Mouse (Mus musculus) intestine, embryonic 16.5 days (tissue): ENCODE results near the gene Sema4d. TPM values are rescaled to one million over a fixed set of nuclear protein-coding genes. Genes with fewer than 3 reads are reported as not detected.
"Not testable (repeated sequence)": the region's sequence is repeated elsewhere in the genome, so short reads cannot be mapped to it uniquely, and the experiment has no call there.

ENCODE experiments used
- ATAC-seq: fragments of 200-750 bp; cut with Nextera tagmentation; 2 replicates; pipeline ENCODE4 v1.8.0; 2017; ENCODE audit warnings: moderate TSS enrichment, moderate library complexity
- H3K27ac ChIP-seq: fragments of 300-500 bp; sonication (generic); 2 replicates; pipeline ENCODE4 v1.5.1; 2014; ENCODE audit warnings: mild to moderate bottlenecking, low read length
- H3K27me3 ChIP-seq: fragments of 300-500 bp; sonication (generic); replicated peaks from 2 replicates; pipeline ENCODE4 v1.6.1; 2014; ENCODE audit warnings: low read length, control low read depth, mixed read lengths; ENCODE audit not compliant: control insufficient read depth, insufficient read depth
- H3K36me3 ChIP-seq: fragments of 300-500 bp; sonication (generic); 2 replicates; pipeline ENCODE4 v1.6.1; 2014; ENCODE audit warnings: low read length, control low read depth; ENCODE audit not compliant: control insufficient read depth, insufficient read depth
- H3K4me1 ChIP-seq: fragments of 300-500 bp; sonication (generic); 2 replicates; pipeline ENCODE4 v1.6.1; 2014; ENCODE audit warnings: low read length, control low read depth, mixed read lengths; ENCODE audit not compliant: control insufficient read depth, insufficient read depth
- H3K4me2 ChIP-seq: fragments of 300-500 bp; sonication (generic); 2 replicates; pipeline ENCODE4 v1.6.1; 2014; ENCODE audit warnings: low read depth, low read length, control low read depth
- H3K4me3 ChIP-seq: fragments of 300-500 bp; sonication (generic); 2 replicates; pipeline ENCODE4 v1.5.1; 2014; ENCODE audit warnings: mild to moderate bottlenecking, low read length
- H3K9ac ChIP-seq: fragments of 300-500 bp; sonication (generic); 2 replicates; pipeline ENCODE4 v1.6.1; 2014; ENCODE audit warnings: low read depth, low read length
- H3K9me3 ChIP-seq: fragments of 300-500 bp; sonication (generic); 2 replicates; pipeline ENCODE4 v1.6.1; 2016; ENCODE audit warnings: low read length, control low read depth; ENCODE audit not compliant: control insufficient read depth
- WGBS: fragments of 180-500 bp; shearing (Covaris S2); extraction: QIAGEN DNeasy Blood & Tissue Kit; methylation state at CpG from one replicate; pipeline ENCODE4 v1.1.7; 2014; 5-methylcytosine and 5-hydroxymethylcytosine counted together
- polyA plus RNA-seq: library from polyadenylated mRNA; unstranded; fragments of >200 nt; fragmentation: Nextera tagmentation; extraction: Ambion mirVana; gene quantifications from 2 replicates; pipeline ENCODE4 v1.2.1, GENCODE M21; 2015

Sema4d gene
- polyA plus RNA-seq, result 5.7 and 5.9 TPM in 2 replicates

GRCm38 (mm10) chr13:51793425-51793891, at the start of gene Sema4d:
Gene Sema4d (minus strand): TSS chr13:51793747.
- Histone ChIP-seq H3K9me3 (no peaks in the 10 kb centered on the region), H3K4me3 (peak within 1 kb of the TSS; percentile 84), H3K36me3 (no peaks in the 10 kb centered on the region), H3K27ac (peak within 1 kb of the TSS; percentile 20), H3K9ac (peak within 1 kb of the TSS; percentile 78), H3K27me3 (no peaks in the 10 kb centered on the region; the same call in 1 of the 2 replicates), H3K4me2 (peak within 1 kb of the TSS; percentile 97), H3K4me1 (0 out of 2 replicates have a peak, but pooled peaks cover 2% of the 10 kb centered on the region)
- WGBS, result under 1% methylated on average over 43 of the region's 52 CpGs
- peak; percentile 76 for ATAC-seq

DNA sequence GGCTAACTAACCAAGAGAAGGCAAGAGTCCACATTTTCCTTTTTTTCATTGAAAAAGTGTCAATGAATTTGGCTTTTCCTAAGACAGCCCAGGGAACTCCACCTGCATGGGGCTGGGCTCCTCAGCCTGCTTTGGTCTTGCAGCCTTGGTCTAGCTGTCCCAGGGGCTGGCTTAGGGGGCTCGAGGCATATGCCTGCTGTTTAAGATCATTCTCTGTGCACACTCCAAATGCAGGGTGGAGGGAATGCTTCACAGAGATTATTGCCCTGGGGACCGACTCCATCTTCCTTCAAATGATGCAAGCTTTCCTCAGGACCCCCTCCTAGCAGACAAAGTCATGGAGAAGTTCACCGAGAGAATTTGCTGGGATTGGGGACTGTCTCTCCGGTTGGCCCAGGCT, 49.8 kb upstream of the Sema4d start:
- WGBS, result 66% methylated on average over 4 of the region's 4 CpGs

GRCm38 (mm10) chr13:51842773-51843172, 49.2 kb upstream of the Sema4d start:
- no peaks in the 10 kb centered on the region for H3K9me3 ChIP-seq
- H3K9ac ChIP-seq, result 0 out of 2 replicates have a peak overlapping the region, but pooled peaks have one; percentile 6
- WGBS, result 27% methylated on average over 12 of the region's 12 CpGs
- no peaks in the 10 kb centered on the region for H3K36me3 ChIP-seq
- H3K4me1 ChIP-seq, result peaks cover 16% of the 10 kb centered on the region
- H3K4me3 ChIP-seq, result no peak overlapping the region
- peak overlapping the region; percentile 33; the same call in 1 of the 2 replicates for H3K4me2 ChIP-seq
- ATAC-seq, result no peak
- no peak overlapping the region for H3K27ac ChIP-seq
- H3K27me3 ChIP-seq, result peaks cover 5% of the 10 kb centered on the region

More for the DNA sequence above, 49.8 kb upstream of the Sema4d start:
- H3K9ac ChIP-seq, result no peak overlapping the region
- H3K9me3 ChIP-seq, result no peaks in the 10 kb centered on the region
- no peaks in the 10 kb centered on the region for H3K36me3 ChIP-seq
- ATAC-seq, result no peak
- no peak overlapping the region for H3K4me3 ChIP-seq
- peaks cover 5% of the 10 kb centered on the region for H3K27me3 ChIP-seq
- no peak overlapping the region for H3K4me2 ChIP-seq
- no peak overlapping the region for H3K27ac ChIP-seq
- peaks cover 16% of the 10 kb centered on the region for H3K4me1 ChIP-seq

DNA sequence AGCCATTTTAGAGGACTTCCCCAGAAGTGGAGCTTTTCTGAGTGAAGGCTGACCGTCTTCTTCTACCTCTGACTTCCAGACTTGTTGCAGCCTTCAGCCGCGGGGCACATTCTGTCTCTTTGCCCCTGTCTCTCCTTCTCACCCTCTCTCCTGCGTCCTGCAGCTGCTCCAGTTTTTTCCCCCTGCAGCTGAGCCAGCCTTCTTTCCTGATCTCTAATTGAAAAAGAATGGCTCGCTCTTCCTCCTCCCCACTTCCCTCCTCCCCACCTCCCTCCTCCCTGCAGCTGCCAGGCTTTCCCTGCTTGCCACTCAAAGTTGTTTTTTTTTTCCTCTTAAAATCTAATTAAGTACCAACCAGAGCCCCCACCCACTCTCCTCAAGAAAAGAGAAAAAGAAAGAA, 48.6 kb upstream of the Sema4d start:
- Histone ChIP-seq H3K9ac (no peak overlapping the region), H3K4me3 (no peak overlapping the region), H3K36me3 (no peaks in the 10 kb centered on the region), H3K27ac (no peak overlapping the region), H3K9me3 (no peaks in the 10 kb centered on the region), H3K27me3 (peaks cover 5% of the 10 kb centered on the region), H3K4me2 (peak overlapping the region; percentile 33; the same call in 1 of the 2 replicates), H3K4me1 (peaks cover 16% of the 10 kb centered on the region)
- WGBS, result 33% methylated on average over 5 of the region's 5 CpGs
- no peak for ATAC-seq

DNA sequence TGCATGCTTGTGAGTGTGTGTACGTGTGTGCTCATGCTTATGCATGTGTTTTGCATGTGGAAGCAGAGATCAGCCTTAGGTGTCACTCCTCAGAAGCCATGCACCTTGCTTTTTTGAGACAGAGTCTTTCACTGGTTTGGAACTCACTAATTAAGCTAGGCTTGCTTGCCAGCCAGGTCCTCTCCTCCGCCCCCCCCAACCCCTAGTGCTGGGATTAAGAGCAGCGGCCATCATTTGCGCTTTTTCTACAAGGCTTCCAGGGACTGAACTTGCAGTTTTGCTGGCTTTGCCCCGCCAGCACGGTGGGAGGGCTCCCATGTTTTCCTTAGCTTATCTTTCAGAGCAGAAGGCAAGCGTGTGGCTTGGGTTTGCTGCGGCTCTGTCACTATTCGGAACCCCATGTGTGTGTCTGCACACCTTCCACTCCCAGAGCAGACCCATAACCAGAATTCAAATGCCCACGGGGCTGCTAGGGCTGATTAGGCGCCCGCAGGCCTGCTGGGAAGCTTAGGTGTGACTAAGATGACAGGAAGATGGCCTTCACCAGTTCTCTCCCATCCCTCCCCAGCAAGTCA, 48.1 kb upstream of the Sema4d start:
- Histone ChIP-seq H3K4me1 (peaks cover 16% of the 10 kb centered on the region), H3K4me3 (no peak overlapping the region), H3K4me2 (no peak overlapping the region), H3K27me3 (peaks cover 5% of the 10 kb centered on the region), H3K36me3 (no peaks in the 10 kb centered on the region), H3K9ac (no peak overlapping the region), H3K27ac (no peak overlapping the region), H3K9me3 (no peaks in the 10 kb centered on the region)
- ATAC-seq, result no peak
- WGBS, result 42% methylated on average over 12 of the region's 12 CpGs

DNA sequence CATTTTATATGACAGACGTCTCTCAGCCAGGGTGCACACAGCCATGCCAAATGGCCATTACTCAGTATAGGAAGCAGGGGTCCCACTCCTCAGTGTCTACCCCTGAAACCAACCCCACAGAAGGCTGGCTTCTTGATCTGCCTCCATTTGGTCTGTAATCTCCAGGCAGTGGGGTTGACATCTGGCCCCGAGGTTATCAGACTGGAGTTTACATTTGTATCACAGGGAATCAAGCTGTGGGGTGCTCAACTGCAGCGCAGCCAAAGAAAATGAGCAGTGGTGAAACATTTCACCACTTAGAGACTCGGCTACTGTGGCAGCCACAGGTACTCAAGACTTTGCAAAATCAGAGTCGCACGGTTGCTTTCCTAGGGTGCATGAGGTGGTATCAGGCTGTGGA, 47.2 kb upstream of the Sema4d start:
- no peaks in the 10 kb centered on the region for H3K36me3 ChIP-seq
- no peak overlapping the region for H3K27ac ChIP-seq
- no peak overlapping the region for H3K4me2 ChIP-seq
- H3K27me3 ChIP-seq, result peaks cover 5% of the 10 kb centered on the region
- no peak for ATAC-seq
- H3K9me3 ChIP-seq, result no peaks in the 10 kb centered on the region
- no peak overlapping the region for H3K9ac ChIP-seq
- no peak overlapping the region for H3K4me3 ChIP-seq
- H3K4me1 ChIP-seq, result peaks cover 16% of the 10 kb centered on the region
- WGBS, result 57% methylated on average over 6 of the region's 6 CpGs

DNA sequence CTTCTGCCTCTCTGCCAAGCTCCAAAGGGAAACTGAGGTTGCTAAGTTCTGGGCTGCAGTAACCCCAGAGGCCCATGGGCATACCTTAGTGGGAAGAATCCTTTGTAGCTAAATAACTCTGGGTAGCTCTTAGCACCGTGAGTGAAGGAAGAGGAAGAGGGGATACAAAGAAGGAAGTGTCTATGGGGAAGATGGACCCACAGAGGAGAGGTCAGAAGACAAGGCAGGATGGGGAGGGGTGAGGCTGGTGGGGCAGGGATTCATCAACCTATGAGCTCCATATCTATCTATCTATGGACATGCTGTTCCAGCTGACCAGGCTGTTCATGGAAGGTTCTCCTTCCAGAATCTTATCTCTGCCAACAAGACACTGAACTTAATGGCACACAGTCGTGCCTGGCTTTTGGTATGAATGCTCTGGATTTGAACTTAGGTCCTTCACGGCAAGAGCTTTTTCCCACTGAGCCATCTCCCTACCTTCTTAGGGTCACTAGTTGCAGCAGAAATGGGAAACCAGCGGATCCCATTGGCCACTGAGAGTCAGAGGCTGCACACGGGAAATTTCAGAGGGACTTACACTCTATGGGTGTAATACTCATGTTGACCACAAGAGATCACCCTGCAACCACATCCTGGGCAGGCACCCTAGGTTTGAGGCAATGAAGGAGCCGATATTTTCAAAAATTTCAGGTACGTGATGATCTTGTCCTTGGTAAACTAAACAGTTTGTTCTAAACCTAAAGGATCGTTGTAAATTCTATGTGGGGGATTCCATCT, 45.9 kb upstream of the Sema4d start:
- ATAC-seq, result peak; percentile 49; the same call in 1 of the 2 replicates
- Histone ChIP-seq H3K4me2 (no peak overlapping the region), H3K9me3 (no peaks in the 10 kb centered on the region), H3K9ac (no peak overlapping the region), H3K4me1 (peaks cover 11% of the 10 kb centered on the region), H3K36me3 (no peaks in the 10 kb centered on the region), H3K27ac (no peak overlapping the region), H3K4me3 (no peak overlapping the region), H3K27me3 (peaks cover 5% of the 10 kb centered on the region)
- WGBS, result 17% methylated on average over 8 of the region's 8 CpGs

- Histone ChIP-seq H3K36me3 (no peaks in the 10 kb centered on the region), H3K4me1 (peaks cover 10% of the 10 kb centered on the region), H3K9me3 (no peaks in the 10 kb centered on the region), H3K4me3 (no peak overlapping the region), H3K9ac (no peak overlapping the region), H3K27me3 (peaks cover 5% of the 10 kb centered on the region; the same call in 1 of the 2 replicates), H3K4me2 (no peak overlapping the region), H3K27ac (no peak overlapping the region)
- 34% methylated on average over 5 of the region's 5 CpGs for WGBS
- ATAC-seq, result no peak
These were observed 43.9 kb upstream of the Sema4d start for GRCm38 (mm10) chr13:51837402-51837801.

GRCm38 (mm10) chr13:51835208-51835607, 41.7 kb upstream of the Sema4d start:
- not testable (repeated sequence) for ATAC-seq, H3K9ac ChIP-seq, H3K27ac ChIP-seq, H3K36me3 ChIP-seq, H3K9me3 ChIP-seq, H3K4me3 ChIP-seq, H3K27me3 ChIP-seq, H3K4me2 ChIP-seq, H3K4me1 ChIP-seq
- WGBS, result 80% methylated on average over 4 of the region's 4 CpGs
